Mouse (Mus musculus) cortical plate, adult 2 months (tissue): ENCODE results near the gene Fhl4.

Experiments used
- CTCF ChIP-seq: fragments of 200-500 bp; IDR thresholded peaks from 2 replicates; pipeline ENCODE4 v1.5.1; 2011; ENCODE audit warnings: mild to moderate bottlenecking, control low read depth, low read length; ENCODE audit not compliant: insufficient read depth; ENCODE audit errors: extremely low read depth
- POLR2A ChIP-seq: fragments of 200-500 bp; IDR thresholded peaks from 2 replicates; pipeline ENCODE4 v1.6.1; 2011; ENCODE audit warnings: mild to moderate bottlenecking, low read length, control low read depth; ENCODE audit not compliant: insufficient read depth; ENCODE audit errors: extremely low read depth

GRCm38 (mm10) chr10:85136573-85136972 is 34.3 kb upstream of the Fhl4 start:
- TF ChIP-seq CTCF (no peak), POLR2A (no peak)
